Mouse (Mus musculus) heart, embryonic 14.5 days (tissue): Measurements from ENCODE around the gene Tacc3. TPM values are rescaled to one million over a fixed set of nuclear protein-coding genes. Genes with fewer than 3 reads are reported as not detected.

ENCODE experiments used
- ATAC-seq: fragments of 200-750 bp; cut with Nextera tagmentation; 2 replicates; pipeline ENCODE4 v1.8.0; 2017; ENCODE audit warnings: low read depth, moderate TSS enrichment; ENCODE audit not compliant: insufficient number of reproducible peaks, insufficient read depth, low FRiP score
- H3K27ac ChIP-seq, 2 experiments: fragments of 200-500 bp in 1 of 2; fragments of 300-500 bp in 1 of 2; sonication (generic) in 1 of 2; replicated peaks in 1 of 2; 2 replicates each; pipeline ENCODE4 v1.5.1; 2012 to 2014; ENCODE audit warnings: low read depth in 2 of 2, low read length in 2 of 2, control low read depth in 1 of 2, mild to moderate bottlenecking in 1 of 2, mixed read lengths in 1 of 2; ENCODE audit not compliant: control insufficient read depth in 1 of 2, insufficient read depth in 1 of 2
- H3K27me3 ChIP-seq: fragments of 300-500 bp; sonication (generic); 2 replicates; pipeline ENCODE4 v1.6.1; 2014; ENCODE audit warnings: mild to moderate bottlenecking, low read length, control low read depth; ENCODE audit not compliant: control insufficient read depth, insufficient read depth
- H3K36me3 ChIP-seq: fragments of 300-500 bp; sonication (generic); 2 replicates; pipeline ENCODE4 v1.6.1; 2014; ENCODE audit warnings: mild to moderate bottlenecking, control low read depth, low read length, mixed read lengths; ENCODE audit not compliant: control insufficient read depth, insufficient read depth
- H3K4me1 ChIP-seq, 2 experiments: fragments of 200-500 bp in 1 of 2; fragments of 300-500 bp in 1 of 2; sonication (generic) in 1 of 2; 2 replicates each; pipeline ENCODE4 v1.6.1; 2012 to 2014; ENCODE audit warnings: low read length in 2 of 2, control low read depth in 1 of 2, mixed read lengths in 1 of 2; ENCODE audit not compliant: control insufficient read depth in 2 of 2, insufficient read depth in 2 of 2
- H3K4me2 ChIP-seq: fragments of 300-500 bp; sonication (generic); 2 replicates; pipeline ENCODE4 v1.6.1; 2014; ENCODE audit warnings: mild to moderate bottlenecking, low read length
- H3K4me3 ChIP-seq, 2 experiments: fragments of 200-500 bp in 1 of 2; fragments of 300-500 bp in 1 of 2; sonication (generic) in 1 of 2; 2 replicates each; pipeline ENCODE4 v1.5.1; 2012 to 2014; ENCODE audit warnings: low read length in 2 of 2, mild to moderate bottlenecking in 2 of 2, control low read depth in 1 of 2, low read depth in 1 of 2, moderate library complexity in 1 of 2; ENCODE audit not compliant: control insufficient read depth in 1 of 2, insufficient read depth in 1 of 2
- H3K9ac ChIP-seq: fragments of 300-500 bp; sonication (generic); 2 replicates; pipeline ENCODE4 v1.6.1; 2014; ENCODE audit warnings: mild to moderate bottlenecking, low read length
- H3K9me3 ChIP-seq: fragments of 300-500 bp; sonication (generic); 2 replicates; pipeline ENCODE4 v1.6.1; 2016; ENCODE audit warnings: low read length, control low read depth; ENCODE audit not compliant: control insufficient read depth
- WGBS: fragments of 180-500 bp; shearing (Covaris S2); extraction: QIAGEN DNeasy Blood & Tissue Kit; methylation state at CpG from one replicate; pipeline ENCODE4 v1.1.7; 2014; 5-methylcytosine and 5-hydroxymethylcytosine counted together
- polyA plus RNA-seq: library from polyadenylated mRNA; unstranded; fragments of >200 nt; fragmentation: Nextera tagmentation; extraction: Ambion mirVana; gene quantifications from 2 replicates; pipeline ENCODE4 v1.2.1, GENCODE M21; 2014

Gene Tacc3
- polyA plus RNA-seq, 1 experiment from 2014 or later = 117 TPM

DNA sequence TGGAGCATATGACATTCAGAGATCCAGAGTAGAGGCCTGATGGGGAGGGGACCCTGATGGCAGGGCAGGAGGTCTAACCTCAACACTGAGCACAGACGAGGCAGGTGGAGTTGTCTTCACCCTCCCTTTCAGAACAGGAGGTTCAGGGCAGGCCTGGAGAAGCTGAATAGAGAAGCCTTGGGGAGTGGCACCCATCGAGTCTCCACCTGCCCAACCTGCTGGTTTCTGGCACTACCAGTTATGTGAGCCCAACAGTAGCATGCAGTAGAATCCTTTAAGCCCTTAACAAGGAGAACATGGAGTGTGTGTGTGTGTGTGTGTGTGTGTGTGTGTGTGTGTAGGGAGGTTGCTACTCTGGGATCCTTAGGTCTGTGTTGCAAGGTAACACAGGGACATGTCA is 54.6 kb downstream of the Tacc3 start:
- H3K27ac ChIP-seq = no peak overlapping the region
- WGBS = 91% methylated on average over 2 of the region's 2 CpGs
- H3K9ac ChIP-seq = no peak overlapping the region
- no peak overlapping the region for H3K4me3 ChIP-seq
- ATAC-seq = no peak
- H3K9me3 ChIP-seq = no peaks in the 10 kb centered on the region
- no peaks in the 10 kb centered on the region for H3K27me3 ChIP-seq
- peaks cover 4 to 5% of the 10 kb centered on the region in 2 experiments for H3K4me1 ChIP-seq
- no peaks in the 10 kb centered on the region for H3K36me3 ChIP-seq
- no peak overlapping the region for H3K4me2 ChIP-seq

DNA sequence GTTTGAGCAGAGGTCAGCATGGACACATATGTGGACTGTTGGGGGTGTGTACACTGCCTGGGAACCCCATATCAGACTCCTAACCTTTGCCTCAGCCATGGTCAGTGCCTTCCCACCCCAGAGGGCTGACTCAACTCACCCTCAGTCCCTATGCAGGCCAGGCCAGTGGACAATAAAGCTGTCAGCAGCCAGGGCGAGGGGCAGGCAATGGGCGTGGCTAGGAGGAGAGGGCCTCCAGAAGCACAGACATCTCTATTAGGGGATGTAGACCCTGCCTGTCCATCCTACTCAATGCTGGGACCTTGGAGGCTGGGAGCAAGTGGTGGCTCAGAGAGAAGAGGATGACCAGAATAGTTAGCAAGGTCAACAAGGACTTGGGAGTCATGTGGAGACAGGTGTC is 57.3 kb downstream of the Tacc3 start:
- H3K4me1 ChIP-seq = peaks cover 7 to 8% of the 10 kb centered on the region in 2 experiments; a peak in 3 of 4 replicates
- H3K9ac ChIP-seq = no peak overlapping the region
- H3K4me3 ChIP-seq = no peak overlapping the region
- H3K4me2 ChIP-seq = no peak overlapping the region
- no peaks in the 10 kb centered on the region for H3K9me3 ChIP-seq
- no peak overlapping the region for H3K27ac ChIP-seq
- no peak for ATAC-seq
- WGBS = 44% methylated on average over 2 of the region's 2 CpGs
- no peaks in the 10 kb centered on the region for H3K36me3 ChIP-seq
- no peaks in the 10 kb centered on the region for H3K27me3 ChIP-seq

DNA sequence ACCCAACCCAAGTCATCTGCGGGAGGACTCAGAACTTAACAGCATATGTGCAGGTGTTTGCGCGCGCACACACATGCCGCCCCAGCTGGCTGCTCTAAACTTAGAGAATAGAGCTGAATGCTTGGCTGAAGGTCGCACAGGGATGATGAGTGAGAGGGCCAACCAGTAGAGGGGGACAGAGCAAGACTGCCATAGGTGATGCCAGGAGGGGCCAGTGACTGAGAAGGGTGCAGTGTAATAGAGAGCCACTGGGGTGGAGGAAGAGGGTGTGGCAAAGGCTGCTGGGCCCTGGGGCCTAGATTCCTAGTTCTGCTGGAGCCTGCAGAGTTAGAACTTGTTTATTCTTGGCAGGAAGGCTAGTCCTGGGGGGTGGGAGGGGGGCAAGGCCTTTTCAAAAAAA is 58.5 kb downstream of the Tacc3 start:
- peaks cover 14 to 20% of the 10 kb centered on the region in 2 experiments for H3K4me1 ChIP-seq
- no peak overlapping the region for H3K27ac ChIP-seq
- no peak overlapping the region for H3K4me3 ChIP-seq
- H3K9ac ChIP-seq = no peak overlapping the region
- no peak for ATAC-seq
- H3K36me3 ChIP-seq = no peaks in the 10 kb centered on the region
- H3K4me2 ChIP-seq = no peak overlapping the region
- H3K9me3 ChIP-seq = no peaks in the 10 kb centered on the region
- no peaks in the 10 kb centered on the region; the same call in 1 of the 2 replicates for H3K27me3 ChIP-seq
- 80% methylated on average over 6 of the region's 6 CpGs for WGBS

GRCm38 (mm10) chr5:33718460-33718859 is 60.5 kb downstream of the Tacc3 start:
- 46% methylated on average over 5 of the region's 5 CpGs for WGBS
- Histone ChIP-seq H3K4me1 (peaks cover 14 to 33% of the 10 kb centered on the region in 2 experiments), H3K27ac (no peak overlapping the region)

GRCm38 (mm10) chr5:33720852-33721490 is 63.0 kb downstream of the Tacc3 start:
- Histone ChIP-seq H3K9me3 (no peaks in the 10 kb centered on the region), H3K4me3 (peak overlapping the region; percentile 63 to 64), H3K27me3 (peaks cover 22% of the 10 kb centered on the region), H3K36me3 (no peaks in the 10 kb centered on the region), H3K27ac (no peak overlapping the region), H3K4me1 (peaks cover 14 to 34% of the 10 kb centered on the region in 2 experiments), H3K4me2 (peak overlapping the region; percentile 97), H3K9ac (peak overlapping the region; percentile 75)
- ATAC-seq = no peak
- 13% methylated on average over 8 of the region's 8 CpGs for WGBS

More at GRCm38 (mm10) chr5:33718460-33718859, 60.5 kb downstream of the Tacc3 start:
- Histone ChIP-seq H3K9ac (no peak overlapping the region), H3K36me3 (no peaks in the 10 kb centered on the region), H3K9me3 (no peaks in the 10 kb centered on the region), H3K4me3 (no peak overlapping the region), H3K4me2 (no peak overlapping the region), H3K27me3 (peaks cover 9% of the 10 kb centered on the region)
- ATAC-seq = no peak

DNA sequence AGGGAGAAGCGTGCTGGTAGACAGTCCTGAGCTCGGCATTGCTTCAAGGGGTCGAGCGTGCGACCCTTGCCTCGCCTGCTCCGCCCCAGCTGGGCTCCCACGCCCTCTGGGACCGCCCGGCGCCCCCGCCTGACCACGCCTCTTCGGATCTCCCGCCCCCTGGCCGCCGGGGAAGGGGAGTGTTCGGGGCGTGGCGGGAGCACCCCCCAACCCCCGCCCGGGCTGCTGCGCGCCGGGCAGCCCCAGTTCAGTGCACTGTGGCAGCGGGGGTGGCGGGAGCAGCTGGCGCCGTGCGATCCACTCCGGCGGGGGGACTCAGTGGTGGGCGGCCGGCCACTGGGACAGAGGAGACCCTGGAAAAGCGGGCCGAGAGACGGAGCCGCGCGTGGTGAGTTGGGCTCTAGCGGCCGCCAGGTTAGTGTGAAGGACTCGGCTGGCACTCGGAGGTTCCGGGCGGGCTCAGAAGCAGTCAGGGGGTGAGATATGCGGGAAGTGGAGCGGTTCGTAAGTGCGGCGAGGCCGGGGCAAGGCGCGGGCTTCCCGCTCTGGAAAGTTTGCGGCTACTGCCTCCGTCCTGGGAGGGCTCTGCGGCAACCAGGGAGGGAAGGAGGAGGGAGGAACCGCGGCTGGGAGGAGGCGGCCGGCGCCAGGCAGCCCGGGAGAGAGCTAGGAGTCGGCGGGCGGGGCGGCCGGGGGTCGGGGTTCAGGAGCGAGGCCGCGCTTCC is 63.8 kb downstream of the Tacc3 start, which contains the start of gene Fgfr3:
Fgfr3 (plus strand) TSS at position 134 of the 725 bp plus-strand sequence.
- Histone ChIP-seq H3K36me3 (no peaks in the 10 kb centered on the region), H3K9me3 (no peaks in the 10 kb centered on the region), H3K4me3 (peak within 1 kb of the TSS; percentile 63 to 64), H3K4me1 (peaks cover 14 to 34% of the 10 kb centered on the region in 2 experiments), H3K4me2 (peak within 1 kb of the TSS; percentile 97), H3K27ac (no peak within 1 kb of the TSS), H3K9ac (peak within 1 kb of the TSS; percentile 75), H3K27me3 (peaks cover 22% of the 10 kb centered on the region)
- 1% methylated on average over 68 of the region's 73 CpGs for WGBS
- ATAC-seq = peak; percentile 75

DNA sequence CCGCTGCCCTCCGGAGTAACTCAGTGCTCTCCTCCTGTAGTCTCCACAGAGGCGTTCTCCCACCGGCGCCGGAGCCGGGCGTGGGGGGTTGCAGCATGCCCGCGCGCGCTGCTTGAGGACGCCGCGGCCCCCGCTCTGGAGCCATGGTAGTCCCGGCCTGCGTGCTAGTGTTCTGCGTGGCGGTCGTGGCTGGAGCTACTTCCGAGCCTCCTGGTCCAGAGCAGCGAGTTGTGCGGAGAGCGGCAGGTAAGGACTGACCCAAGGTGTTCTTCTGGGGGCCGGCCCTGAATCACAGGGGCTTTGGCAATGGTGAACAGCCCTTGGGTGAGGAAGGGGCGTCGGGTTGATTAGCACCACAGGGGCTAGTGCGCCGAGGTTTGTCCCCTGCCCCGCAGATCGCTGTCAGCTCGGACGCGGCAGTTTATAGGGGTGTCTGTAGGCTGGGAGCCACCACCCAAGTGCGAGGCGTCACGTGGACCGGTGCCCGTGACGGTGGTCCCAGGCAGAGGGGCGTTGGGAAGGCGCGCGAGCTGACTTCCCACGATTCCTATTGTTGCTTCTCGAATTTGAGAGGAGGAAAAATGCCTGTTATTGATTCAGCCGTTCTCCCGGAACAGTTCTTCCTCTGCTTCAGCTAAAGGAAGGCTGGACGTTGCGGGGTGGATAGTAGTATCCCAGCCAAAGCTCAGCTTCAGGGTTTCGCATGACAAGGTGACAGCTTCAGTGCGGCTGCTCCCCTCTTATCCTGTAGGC is 64.5 kb downstream of the Tacc3 start:
- WGBS = under 1% methylated on average over 53 of the region's 53 CpGs
- Histone ChIP-seq H3K4me2 (peak overlapping the region; percentile 97), H3K9ac (peak overlapping the region; percentile 75), H3K27ac (no peak overlapping the region), H3K4me1 (peaks cover 14 to 34% of the 10 kb centered on the region in 2 experiments), H3K27me3 (peaks cover 22% of the 10 kb centered on the region), H3K9me3 (no peaks in the 10 kb centered on the region), H3K4me3 (peak overlapping the region; percentile 63 to 64), H3K36me3 (no peaks in the 10 kb centered on the region)
- ATAC-seq = no peak
